Mouse (Mus musculus) megakaryocyte, embryonic 14.5 days (primary cell): Measurements from ENCODE around the gene Stk33.

Experiments
- FLI1 ChIP-seq: IDR thresholded peaks from 2 replicates; pipeline ENCODE4 v1.6.1; 2012; ENCODE audit warnings: low read length, inconsistent platforms, mixed read lengths
- GATA1 ChIP-seq: IDR thresholded peaks from 3 replicates; pipeline ENCODE4 v1.6.1; 2012; ENCODE audit warnings: mixed read lengths, low read length, inconsistent platforms, borderline replicate concordance

DNA sequence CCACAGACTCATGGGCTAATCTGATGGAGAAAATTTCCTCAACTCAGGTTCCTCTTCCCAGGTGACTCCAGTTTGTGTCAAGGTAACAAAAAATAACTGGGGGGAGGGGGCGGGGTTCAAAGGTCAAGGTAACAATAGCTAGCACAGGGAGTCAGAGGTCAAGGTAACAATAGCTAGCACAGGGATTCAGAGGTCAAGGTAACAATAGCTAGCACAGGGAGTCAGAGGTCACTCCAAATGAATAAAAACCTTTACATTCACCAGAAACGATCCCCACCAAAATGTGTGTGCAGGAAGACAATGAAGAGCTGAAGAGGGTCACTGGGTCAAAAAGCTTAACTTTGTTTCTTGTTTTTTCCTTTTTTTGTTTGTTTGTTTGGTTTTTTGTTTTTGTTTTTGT is 9.2 kb upstream of the Stk33 start:
- no peak for TF ChIP-seq GATA1
- no peak for TF ChIP-seq FLI1
